Mouse (Mus musculus) ovary, postnatal 14 days (tissue): ENCODE measurements at regions not wholly inside any gene's neighbourhood (a gene's known extent, or its start where the extent isn't known, plus 50 kb on each side); places are given as distances from the start of the nearest gene placed in this dataset.

Experiments used
- DNase-seq: peaks from one replicate; pipeline ENCODE4 v3.0.0; 2022; ENCODE audit warnings: low spot score

DNA sequence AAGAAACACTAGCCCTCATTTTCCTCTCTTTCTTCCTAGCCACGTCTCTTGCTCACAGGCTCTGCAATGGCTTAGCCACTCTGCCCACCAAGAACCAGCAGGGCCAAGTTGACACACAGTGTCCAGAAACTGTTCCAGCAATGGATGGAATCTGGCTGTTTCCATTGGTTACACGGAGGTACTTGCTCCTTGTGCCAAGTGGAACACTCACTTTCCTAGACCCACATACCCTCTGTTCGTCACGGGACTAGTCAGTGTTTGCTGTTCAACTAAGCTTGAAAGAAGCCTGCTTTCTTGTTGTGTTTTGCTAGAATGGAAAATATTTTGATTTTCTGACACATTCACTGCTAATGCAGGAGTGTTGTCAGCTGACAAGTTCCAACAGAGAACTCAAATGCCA is 575.7 kb upstream of the Gulo start:
- DNase-seq, result no peak

DNA sequence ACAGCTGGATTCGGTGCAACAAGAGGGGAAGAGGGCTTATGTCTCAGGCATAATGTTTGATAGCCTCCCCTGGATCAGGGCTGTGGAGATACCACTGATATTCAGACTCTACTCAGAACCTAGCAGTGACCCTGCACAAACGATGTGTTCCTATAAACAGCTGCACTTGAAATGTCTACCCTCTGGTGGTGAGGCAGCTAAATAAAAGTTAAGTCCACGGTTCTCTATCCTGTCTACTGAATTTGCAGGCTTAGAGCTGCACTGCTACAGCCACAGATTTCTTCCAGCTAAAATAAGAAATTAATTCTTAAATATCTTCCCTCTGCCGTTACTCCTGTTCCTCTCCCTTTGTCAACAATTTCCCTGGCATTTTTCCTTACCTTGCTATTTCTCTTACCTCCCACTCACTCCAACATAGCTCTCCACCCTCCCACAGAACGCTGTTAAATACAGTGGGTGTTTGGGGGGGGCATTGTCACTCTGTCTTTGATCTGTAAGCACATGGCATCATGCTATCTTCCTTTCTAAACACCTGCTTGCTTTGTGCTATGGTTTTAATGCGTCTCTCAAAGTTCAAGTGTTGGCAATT is 571.0 kb upstream of the Gulo start:
- no peak for DNase-seq

GRCm38 (mm10) chr14:66566600-66566999 is 557.6 kb upstream of the Gulo start:
- DNase-seq, result no peak

- no peak for DNase-seq
Observed at GRCm38 (mm10) chr14:66562744-66563143, 553.7 kb upstream of the Gulo start.

DNA sequence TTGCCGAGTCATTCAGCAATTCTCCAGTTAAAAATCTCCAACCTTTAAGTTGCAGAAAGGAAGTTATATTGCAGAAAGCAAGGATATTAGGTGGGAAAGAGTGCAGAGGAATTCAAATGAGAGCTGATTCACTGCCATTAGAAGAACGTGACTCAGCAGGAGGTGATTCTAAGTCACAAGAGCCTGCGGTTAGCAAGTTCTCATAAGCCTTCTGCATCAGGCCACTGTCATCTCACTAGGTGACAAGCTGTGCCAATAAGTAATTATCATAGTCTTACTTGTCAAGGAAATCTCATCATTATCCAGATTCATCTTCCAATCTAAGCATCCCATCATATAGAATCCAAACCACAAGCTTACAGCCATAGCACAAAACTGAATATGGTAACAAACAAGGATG is 552.7 kb upstream of the Gulo start:
- DNase-seq, result no peak

DNA sequence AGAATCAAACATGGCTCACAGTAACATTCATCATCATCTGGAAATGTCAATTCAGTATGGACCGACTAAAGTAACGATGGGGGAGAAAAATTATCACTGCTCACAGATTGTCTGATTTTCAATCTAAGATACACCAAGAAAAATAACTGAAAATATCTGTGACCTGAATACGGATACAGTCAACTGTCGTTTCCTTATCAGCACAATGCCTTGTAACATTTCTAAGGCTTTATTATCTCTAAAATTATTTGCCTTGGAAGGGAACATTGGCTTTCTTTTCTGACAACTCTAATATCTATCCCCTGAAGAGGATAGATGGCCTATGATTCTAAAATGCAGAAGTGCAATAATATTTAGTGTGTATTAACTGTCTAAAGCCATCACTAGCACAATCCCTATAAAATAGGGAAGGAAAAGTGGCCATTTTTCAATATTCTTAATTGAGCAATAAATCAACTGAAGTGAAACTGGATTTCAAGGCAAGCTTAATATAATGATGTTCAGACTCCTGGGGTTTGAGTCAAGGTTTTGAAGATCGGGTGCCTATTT is 552.1 kb upstream of the Gulo start:
- no peak for DNase-seq

GRCm38 (mm10) chr14:66558393-66558792 is 549.4 kb upstream of the Gulo start:
- DNase-seq, result no peak

DNA sequence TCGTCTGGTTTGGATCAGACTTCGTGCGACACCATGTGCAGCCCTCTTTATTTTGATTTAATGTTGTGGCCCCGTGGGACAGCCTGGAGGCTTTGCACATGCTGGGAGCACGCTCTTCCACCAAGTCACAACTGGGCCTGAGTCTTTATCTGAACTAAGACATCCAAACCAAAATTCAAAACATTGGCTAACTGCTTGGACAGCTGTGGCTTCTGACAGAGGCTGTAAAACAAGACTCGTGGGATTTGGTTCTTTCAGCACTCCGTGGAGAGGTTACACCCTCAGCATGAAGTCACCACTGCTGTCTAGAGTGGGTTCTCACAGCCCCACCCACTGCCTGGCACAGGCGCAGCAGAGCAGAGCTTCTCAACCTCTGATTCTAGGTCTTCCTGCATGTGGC is 548.6 kb upstream of the Gulo start:
- no peak for DNase-seq

DNA sequence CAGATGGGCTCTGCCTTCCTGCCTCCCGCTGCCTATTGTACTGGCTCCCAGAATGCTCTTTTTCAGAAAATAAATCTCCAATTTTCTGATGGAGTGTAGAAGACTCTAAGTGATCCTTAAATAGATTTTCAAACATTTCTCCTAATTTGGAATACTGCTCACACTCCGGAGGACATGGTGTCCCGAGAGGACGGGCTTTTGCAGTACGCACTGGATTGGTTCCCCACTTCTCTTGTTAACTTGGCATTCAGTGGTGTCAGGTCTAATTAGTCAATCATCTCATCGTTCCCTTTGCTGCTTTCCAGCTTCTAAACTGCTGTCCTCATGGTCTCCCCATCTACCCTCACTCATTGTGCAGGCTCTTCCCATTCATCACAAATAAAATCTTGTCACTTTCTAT is 529.5 kb upstream of the Gulo start:
- DNase-seq, result no peak

DNA sequence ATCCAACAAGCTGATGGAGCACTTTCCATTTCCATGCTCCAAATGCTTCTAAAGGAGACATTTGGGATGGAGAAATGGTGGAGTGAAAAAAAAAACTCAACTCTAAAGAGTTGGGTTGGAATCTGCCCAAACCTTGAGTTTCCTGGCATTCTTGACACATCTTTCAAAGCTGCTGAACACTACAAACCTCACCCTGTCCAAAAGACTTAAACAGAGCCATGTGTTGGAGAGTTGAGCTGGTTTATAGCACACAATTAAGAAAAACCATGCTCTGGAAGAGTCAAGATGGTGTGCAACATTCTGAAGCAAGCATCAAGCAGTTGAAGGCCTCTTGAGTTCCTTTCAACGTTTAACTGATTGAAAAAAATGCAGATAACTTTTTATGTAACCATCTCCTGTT is 525.7 kb upstream of the Gulo start:
- no peak for DNase-seq

GRCm38 (mm10) chr14:66528135-66528534 is 519.1 kb upstream of the Gulo start:
- DNase-seq, result no peak

- DNase-seq, result no peak
Observed at GRCm38 (mm10) chr14:66527061-66527460, 518.1 kb upstream of the Gulo start.

DNA sequence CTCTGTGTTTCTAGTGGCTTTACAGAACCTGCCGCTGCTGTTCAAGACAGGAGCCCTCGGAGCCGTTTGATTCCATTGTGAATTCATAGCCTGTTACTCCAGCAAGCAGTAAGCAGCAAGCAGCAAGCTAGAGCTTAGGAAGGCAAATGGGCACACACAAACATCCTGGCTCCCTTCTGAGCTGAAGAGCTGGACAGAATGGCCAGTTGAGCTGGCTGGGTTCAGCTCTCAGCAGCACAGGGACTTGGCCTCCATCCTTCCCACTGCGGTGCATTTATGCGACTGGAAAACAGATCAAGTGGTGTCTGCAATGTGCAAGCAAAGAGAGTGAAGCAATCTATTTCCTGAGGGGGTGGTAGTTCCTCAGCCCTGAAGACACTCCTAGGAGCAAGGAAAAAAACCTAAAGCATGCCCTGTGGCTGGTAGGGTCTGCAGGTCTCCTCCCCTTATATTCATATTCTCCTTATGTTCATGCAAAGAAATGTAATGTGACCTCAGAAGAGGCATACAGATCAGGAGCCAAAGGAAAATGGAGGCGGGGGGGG is 513.9 kb upstream of the Gulo start:
- no peak for DNase-seq

DNA sequence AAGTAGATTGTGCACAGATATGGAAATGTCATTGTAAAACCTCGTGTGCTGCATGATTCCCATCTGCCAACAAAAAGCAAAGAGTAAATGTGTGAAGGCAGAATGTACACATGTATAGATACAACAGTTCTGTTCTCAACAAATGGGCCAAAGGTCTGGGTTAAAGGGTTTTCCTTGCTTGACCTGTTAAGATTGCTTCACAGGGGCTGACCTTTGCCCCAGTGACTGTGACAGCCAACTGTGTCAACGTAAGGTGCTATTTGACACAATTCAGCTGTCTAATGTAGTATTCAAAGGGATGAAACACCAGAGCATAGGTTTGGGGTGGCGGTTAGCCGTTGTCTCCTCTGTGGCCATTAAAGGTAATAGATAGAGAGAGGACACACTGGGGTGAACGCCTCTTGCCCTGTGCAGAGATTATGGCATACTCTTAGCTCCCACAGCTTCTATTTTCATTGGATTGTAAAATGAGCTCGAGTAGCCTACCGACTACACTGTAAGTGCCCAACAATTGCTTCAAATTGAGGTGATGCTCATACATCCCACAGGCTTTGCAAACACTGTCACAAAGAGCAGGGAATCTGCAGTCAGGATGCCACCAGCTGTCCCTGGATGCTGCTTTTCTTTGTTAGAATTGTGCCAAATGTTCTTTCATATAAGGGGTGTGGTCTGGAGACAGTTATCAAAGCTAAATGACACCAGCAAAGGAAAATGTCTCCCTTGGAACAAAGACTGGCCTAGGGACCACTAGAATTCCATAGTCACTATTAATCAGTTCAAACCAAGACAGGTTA is 513.0 kb upstream of the Gulo start:
- no peak for DNase-seq

DNA sequence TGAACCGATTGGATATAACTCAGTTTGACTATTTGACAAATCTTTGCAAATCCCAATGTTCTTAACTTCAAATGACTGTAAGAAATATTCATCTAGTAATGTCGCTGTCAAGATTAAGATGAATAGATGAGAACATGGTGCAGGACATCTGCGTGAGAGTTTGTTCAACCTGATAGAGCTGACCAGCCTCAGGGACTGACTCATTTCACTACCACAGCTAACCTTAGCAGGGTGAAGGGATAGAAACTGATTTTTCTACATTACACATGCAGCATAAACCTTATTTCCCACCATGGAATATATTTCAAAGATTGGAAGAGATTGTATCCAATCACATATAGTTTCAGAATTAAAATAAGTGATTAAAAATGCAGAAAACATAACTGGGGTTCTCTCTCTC is 507.8 kb upstream of the Gulo start:
- no peak for DNase-seq

DNA sequence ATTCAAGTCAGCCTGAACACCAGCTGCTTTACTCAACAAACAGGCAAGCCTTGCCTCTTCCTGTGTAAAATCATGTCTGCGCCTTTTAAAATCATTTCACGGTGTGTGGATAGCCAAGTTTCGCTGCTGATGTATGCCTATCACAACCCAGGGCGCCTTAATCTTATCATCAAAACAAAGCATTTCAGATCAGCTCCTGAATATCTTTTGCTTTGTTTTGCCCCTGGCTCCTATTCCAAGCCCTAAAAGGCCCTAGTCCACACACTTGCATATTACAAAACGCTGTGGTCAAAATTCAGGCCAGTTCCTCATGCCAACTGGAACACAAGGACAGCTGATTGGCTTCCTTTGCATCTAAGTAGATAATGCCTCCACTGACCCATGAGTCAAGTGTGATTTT is 501.7 kb upstream of the Gulo start:
- DNase-seq, result no peak

DNA sequence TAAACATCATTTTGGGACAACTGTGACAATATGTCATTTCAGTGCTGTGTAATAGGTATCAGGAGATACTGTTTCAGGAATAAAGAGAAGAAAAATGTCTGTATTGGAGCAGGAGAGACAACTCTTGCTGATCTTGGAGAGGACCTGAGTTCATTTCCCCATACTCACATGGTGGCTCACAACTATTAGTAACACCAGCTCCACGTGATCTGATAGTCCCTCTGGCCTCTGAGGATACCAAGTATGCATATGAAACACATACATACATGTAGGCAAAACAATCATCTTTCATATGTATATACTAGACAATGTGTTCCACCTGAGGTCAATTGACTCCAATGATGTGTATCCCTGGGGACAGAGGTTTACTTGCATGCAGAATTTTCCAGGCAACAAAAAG is 501.2 kb upstream of the Gulo start:
- DNase-seq, result no peak

- no peak for DNase-seq
Observed at GRCm38 (mm10) chr14:66509706-66510105, 500.7 kb upstream of the Gulo start.

- no peak for DNase-seq
Observed at GRCm38 (mm10) chr14:66501995-66502394, 493.0 kb upstream of the Gulo start.

DNA sequence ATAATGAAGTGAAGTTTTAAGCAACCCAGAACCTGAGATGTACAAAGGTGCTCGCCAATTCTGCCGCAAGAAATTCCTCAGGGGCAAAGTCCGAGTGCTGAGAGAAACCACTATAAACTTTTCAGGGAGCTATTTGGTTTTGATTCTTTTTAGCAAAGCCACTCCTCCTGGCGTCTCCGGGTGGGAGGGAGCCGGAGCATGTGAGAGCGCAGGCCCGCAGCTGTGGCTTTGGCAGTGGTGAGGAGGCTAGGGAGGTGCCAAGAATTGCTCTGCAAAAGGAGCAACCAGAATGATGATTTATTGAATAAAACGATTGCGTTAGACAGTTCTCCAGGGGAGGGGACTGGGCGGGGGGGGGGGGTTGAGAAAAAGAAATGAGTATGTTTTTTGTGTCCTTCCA is 490.9 kb upstream of the Gulo start:
- peak; percentile 53 for DNase-seq

- no peak for DNase-seq
Observed at GRCm38 (mm10) chr14:66495146-66495545, 486.1 kb upstream of the Gulo start.

DNA sequence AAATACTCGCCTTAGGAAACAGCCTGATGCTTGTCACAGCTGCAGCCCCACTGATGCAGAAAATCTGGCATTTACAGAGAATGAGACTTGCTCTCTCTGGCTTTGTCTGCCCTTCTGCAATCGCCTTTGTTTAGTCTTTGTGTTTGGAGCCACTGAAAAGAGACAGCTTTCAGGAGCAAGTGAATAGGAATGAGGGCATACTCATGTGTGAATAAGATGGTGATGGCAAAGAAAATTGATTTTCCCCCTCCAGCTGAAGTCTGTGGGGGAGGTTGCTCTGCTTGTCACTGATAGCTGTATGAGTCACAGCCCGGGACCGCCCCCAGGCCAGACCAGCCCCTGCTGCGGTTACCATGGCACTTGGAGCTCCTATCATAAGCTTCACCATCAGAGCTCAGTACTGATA is 485.5 kb upstream of the Gulo start:
- peak; percentile 15 for DNase-seq

GRCm38 (mm10) chr14:66493691-66494121 is 484.7 kb upstream of the Gulo start:
- no peak for DNase-seq
